Mouse (Mus musculus) frontal cortex, postnatal 14 days (tissue): ENCODE data around the gene Vmn1r235.
"Not testable (repeated sequence)": the region's sequence is repeated elsewhere in the genome, so short reads cannot be mapped to it uniquely, and the experiment has no call there.

Source experiments
- DNase-seq, 2 experiments: peaks; one replicate each; pipeline ENCODE4 v3.0.0; 2022; ENCODE audit warnings: low spot score in 2 of 2

The Vmn1r235 gene

GRCm38 (mm10) chr17:21256111-21256510 lies at the start of gene Vmn1r235:
Gene Vmn1r235 (plus strand): TSS chr17:21256411.
- DNase-seq: no peak

- DNase-seq: not testable (repeated sequence)
These were observed 45.1 kb upstream of the Vmn1r235 start for GRCm38 (mm10) chr17:21211081-21211480.

- no peak for DNase-seq
These were observed 30.4 kb upstream of the Vmn1r235 start, which contains the start of gene Vmn1r234 for GRCm38 (mm10) chr17:21225787-21226186. Gene Vmn1r234 (plus strand): TSS chr17:21226087.

- DNase-seq: peak; percentile 4 to 51
These were observed 24.6 kb upstream of the Vmn1r235 start for GRCm38 (mm10) chr17:21231654-21232053.

GRCm38 (mm10) chr17:21272103-21272502 lies 15.9 kb downstream of the Vmn1r235 start:
- DNase-seq: peak in 1 of 2 experiments; percentile 10

- DNase-seq: no peak
These were observed 26.4 kb downstream of the Vmn1r235 start, which contains the start of gene Vmn1r236 for GRCm38 (mm10) chr17:21282642-21283041. Gene Vmn1r236 (plus strand): TSS chr17:21282942.

- DNase-seq: no peak
These were observed 28.2 kb downstream of the Vmn1r235 start for GRCm38 (mm10) chr17:21284395-21284794.

- no peak for DNase-seq
These were observed 33.5 kb downstream of the Vmn1r235 start for GRCm38 (mm10) chr17:21289695-21290094.

GRCm38 (mm10) chr17:21311565-21311964 lies 55.4 kb downstream of the Vmn1r235 start, which contains the start of gene Vmn1r237:
Gene Vmn1r237 (plus strand): TSS chr17:21311865.
- no peak for DNase-seq
